Mouse (Mus musculus) gastrocnemius, postnatal 14 days (tissue): Measurements from ENCODE around the gene Cyp2c70. TPM values are rescaled to one million over a fixed set of nuclear protein-coding genes. Genes with fewer than 3 reads are reported as not detected.
A peak's percentile ranks its signal among the peaks of the same experiment; 100 is the strongest.
"Not testable (repeated sequence)": the region's sequence is repeated elsewhere in the genome, so short reads cannot be mapped to it uniquely, and the experiment has no call there.

ENCODE experiments used
- DNase-seq: peaks from one replicate; pipeline ENCODE4 v3.0.0; 2021; ENCODE audit warnings: mixed read lengths
- intact Hi-C: fragments of 180-260 bp; cut with DNase I; formaldehyde crosslinking; loops from one replicate; pipeline ENCODE4 v1.15.1; 2025; ENCODE audit warnings: low total_unique reads
- long read RNA-seq, 2 experiments: library from polyadenylated mRNA; stranded (forward); transcript quantifications; one replicate each; pipeline ENCODE4 v2.0.0; 2021
- total RNA-seq, 2 experiments: library from RNA; stranded (reverse); gene quantifications; 2 replicates each; pipeline ENCODE4 v1.2.3; 2021

The Cyp2c70 gene
- total RNA-seq = under 1 TPM in 1 of 2 experiments, not detected in 1; 0.24 TPM
- long read RNA-seq, experiment 1 = 0 reads
- long read RNA-seq, experiment 2 = 0 reads

DNA sequence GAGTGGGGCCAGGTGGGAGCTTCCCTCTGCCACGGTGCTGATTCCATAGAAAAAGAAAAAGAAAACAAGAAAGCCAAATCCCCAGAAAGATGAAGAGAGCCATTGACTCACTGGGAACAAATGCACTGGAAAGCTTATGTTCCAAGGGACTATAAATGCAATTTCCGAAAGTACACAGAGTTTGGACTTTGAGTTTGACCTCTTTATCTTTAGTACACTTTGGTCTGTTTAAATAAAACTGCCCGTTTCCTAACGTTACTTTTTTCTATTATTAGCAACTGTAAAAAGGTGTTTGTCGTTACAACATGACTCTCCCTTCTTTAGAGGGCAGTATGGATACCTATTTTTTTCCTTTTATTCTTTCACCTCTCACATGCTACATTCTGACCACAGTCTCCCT is at the start of gene Cyp2c70:
TSS of gene Cyp2c70 (minus strand) at position 174 of the 400 bp plus-strand sequence.
- intact Hi-C loops = no loop called here
- no peak for DNase-seq

DNA sequence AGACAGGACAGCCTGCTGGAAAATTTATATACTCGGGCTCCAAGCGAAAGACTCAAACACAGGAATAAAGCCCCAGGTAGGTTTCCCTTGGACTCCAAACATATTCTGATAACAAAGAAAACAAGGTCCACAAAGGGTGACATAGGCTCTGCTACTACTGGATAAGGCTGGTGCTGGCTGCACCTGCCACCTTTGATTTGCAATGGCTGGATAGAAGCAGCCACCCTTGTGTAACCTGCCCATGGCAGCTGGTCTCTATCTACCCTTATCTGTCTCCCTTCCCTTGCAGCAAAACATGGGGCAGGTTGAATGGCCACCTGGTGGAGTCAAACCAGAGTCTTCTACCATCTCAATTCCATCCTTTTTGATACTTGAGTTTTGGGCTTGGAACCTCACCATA is 45.4 kb upstream of the Cyp2c70 start:
- no peak for DNase-seq
- intact Hi-C loops = no loop called here

DNA sequence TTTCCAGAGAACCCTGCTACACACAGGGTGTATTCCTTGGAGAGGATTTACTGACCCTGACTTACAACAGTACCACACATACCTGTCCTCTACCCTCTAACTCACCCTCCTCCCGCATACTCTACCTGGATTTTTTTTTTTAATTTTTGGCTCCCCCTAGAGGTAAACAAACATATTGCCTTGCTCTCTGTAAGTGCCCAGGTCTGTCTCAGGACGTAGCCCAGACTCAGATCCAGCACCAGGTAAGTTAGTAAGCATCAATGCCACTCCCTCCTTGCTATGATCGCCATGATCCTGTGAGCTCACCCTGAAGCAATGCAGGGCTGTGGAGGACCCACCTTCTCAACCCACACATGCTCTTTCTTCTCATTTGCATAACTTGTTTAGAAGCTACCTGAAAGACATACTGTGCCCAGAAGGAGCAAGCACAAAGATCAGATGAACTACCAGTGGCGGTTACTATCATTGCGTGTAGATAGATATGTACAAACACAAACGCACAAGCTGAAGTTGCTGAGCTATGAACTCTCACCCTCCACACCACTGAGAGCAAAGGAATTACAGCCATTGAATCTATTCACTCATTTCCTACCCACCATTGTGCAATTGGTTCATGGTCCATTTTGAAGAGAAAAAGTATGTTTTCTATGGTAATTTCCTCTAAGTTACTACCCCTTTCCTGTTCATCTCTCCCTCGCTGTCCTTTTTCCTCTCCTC is 44.9 kb upstream of the Cyp2c70 start:
- DNase-seq = no peak
- intact Hi-C loops = no loop called here

DNA sequence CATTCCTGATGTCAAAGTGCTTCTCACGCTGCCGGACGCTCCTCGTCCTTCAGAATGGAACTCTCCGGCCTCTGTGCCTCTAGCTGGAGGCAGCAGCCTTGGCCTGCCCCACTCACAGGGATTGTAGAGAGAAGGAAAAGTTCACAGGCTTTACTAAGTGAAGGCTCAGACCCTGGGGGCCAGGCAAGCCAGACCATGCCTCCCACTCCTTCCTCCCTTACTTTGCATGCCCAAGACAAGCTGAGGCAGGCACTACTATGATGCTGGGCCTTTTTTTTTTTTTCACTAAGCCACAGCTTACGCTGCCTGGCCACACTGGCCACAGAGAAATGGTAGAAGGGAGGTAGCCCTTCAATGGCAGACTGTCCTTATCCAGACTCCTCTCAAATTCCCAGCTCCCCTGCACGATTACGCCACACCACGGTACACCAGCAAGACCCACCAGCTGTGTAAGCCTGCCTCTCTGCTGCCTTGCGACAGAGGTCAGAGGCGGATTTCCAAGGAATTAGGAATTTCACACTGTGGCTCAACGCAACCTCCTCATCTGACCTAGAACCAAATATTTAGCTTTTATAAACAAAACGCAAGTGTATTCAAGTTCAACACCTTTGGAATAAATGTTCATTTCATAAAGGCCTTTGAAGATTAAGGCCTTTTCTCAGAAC is 44.1 kb upstream of the Cyp2c70 start:
- intact Hi-C loops = no loop called here
- DNase-seq = no peak

DNA sequence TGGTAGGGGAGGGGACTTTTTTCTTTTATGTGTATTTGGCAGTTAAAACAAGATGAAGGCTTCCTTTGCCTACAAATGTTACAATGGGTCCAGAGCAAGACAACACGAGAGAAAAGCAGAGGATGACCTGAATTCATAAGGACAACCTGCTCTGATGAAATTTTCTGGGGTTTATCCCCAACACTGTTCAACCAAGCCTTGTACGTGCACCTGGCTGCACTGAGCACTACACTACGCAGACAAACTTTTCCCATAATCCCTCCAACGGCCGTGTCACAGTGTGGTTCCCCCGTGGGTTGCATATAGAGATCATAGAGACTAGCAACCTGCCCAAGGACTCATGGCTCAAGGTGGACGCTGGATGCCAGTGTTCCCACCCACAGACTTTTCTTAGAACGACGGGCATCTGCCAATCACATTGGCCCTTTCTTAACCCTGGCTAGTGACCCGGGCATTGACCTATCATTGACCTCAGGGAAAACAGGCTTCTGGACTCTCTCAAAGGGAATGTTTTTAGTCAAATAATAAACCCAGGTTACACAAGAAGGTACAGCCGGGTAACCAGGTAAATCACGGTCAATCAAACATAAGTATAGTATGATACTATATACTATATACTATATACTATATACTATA is 39.5 kb upstream of the Cyp2c70 start:
- intact Hi-C loops = no loop called here
- DNase-seq = no peak

DNA sequence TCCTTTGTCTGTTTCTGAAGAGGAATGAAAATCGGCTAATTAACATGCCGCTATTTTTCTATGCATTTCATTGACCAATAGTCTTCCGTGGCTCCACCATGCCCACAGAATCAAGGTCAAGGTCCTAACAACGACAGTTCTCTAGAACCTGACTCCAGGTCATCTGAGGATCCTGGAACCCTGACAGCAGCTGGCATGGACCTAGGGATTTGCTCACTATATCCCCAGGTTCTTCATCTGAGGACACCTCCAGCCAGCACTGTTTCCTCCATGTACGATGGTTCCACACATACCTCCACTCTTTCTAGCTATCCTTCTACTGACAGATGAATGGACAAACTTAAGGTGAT is 38.6 kb upstream of the Cyp2c70 start:
- no peak for DNase-seq
- intact Hi-C loops = no loop called here

DNA sequence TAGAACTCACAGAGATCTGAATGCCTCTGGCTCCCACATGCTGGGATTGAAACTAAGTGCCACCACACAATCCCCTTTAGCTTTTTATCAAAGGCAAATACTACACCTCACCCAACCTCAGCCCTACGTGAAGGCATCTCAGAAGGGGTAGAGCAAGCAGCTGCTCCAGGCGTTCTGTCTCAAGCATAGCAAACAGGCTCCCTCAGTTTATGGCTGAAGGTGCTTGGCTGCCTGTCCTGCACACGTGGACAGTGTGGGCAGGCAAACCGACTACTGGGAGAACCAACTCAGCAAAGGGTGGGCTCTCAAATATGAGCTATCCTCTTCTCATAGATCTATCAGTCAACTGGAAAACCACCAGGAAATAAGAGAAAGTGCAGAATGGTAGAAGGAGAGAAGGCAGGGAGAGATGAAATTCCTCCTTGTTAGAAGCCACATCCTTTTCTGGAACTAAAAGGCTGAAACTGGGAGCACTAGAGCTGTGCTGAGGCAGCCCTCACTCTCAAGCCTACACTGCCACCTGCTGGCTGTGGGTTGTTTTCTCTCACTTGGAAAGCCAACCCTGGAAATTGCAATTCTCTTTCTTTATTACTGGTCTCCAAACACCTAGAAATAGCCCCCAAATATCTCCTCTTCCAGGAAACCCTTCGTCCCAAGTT is 38.1 kb upstream of the Cyp2c70 start:
- peak; percentile 68 for DNase-seq
- intact Hi-C loops = no loop called here

DNA sequence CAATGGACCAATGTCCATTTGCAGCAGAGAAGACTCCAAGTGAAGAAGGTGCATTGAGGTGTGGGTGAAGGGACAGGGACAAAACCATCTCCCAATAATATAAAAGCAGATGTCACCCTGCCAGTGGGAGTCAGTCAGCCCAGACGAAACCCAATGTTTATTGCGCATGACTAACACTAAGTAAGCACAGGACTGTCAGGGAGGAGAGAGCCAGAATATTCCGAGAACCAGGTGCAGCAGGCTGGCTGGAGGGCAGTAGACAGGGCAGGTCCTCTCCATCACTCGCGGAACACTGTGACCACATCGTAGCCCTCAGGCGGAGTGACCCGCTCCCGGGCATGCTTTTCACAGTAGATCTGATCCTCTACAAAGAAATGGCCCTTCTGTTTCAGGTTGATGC is 35.2 kb upstream of the Cyp2c70 start:
- intact Hi-C loops, DNase-seq: not testable (repeated sequence)

DNA sequence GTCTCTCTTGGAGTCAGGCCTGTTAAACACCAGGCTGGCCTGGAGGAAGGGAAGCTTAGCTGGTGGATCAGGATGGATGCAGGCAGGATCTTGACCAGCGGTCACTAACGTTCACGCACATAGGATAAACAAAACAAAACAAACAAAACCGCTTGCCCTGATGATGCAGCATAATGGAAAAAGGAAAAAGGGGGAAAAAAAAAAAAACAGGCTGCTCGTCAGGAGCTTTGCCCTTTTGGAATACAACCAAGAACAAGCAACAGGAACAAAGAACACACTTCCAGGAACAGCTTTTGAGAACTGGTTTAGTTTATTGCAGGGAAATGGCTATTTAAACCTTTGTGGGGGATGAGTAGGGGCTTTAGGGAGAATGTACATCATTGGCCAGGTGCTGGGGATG is 33.7 kb upstream of the Cyp2c70 start:
- no peak for DNase-seq
- intact Hi-C loops = no loop called here

DNA sequence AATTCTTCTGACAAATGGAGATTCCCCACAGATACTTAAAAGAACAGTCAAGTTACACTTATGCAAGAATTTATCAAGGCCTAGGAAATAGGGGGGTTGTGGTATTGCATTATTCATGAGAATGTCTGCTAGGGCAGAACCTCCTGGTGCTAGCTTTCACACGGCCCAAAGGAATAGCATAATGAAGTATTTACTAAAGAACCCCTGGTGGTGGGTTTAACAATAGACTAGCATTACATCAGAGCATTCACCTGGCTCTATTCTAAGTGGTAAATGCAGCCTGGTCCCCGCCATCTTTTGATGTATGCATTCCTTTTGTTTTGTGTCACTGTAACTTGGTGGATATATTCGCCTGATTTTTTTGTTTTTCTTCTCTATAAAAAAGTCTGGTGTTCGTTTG is 15.8 kb upstream of the Cyp2c70 start:
- intact Hi-C loops, DNase-seq: not testable (repeated sequence)

DNA sequence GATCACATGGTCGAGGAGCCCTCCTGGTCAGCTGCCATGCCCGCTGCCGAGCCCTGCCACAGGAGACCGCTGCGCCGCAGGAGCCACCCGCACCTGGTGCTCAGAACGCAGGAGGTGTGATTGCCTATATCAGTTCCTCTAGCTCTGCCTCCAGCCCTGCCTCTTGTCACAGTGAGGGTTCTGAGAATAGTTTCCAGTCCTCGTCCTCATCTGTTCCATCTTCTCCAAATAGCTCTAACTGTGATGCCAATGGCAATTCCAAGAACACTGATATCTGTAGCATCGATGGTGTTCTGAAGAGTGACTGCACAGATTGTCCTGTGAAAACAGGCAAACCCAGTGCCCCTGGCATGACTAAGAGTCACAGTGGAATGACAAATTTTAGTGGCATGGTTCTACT is 3.5 kb upstream of the Cyp2c70 start:
- DNase-seq = no peak
- intact Hi-C loops = no loop called here

DNA sequence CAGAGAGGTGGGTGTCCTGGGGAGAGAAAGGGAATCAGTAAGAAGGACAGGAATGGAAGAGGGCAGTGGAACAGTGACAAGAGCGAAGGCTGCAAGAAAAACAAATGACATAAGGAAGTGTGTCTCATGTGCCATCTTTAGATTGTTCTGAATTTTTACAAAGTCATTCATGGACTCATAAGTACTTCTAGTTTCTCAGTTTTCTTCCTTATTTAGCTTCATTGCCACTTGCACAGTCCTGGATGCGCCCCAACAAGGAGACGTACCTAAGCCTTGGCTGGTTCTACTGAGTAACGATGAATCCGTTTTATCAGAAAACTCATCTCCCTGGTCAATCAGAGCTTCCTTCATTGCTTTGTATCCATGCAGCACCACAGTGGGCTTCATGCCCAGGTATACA is 3.5 kb downstream of the Cyp2c70 start:
- no peak for DNase-seq
- intact Hi-C loops = no loop called here

DNA sequence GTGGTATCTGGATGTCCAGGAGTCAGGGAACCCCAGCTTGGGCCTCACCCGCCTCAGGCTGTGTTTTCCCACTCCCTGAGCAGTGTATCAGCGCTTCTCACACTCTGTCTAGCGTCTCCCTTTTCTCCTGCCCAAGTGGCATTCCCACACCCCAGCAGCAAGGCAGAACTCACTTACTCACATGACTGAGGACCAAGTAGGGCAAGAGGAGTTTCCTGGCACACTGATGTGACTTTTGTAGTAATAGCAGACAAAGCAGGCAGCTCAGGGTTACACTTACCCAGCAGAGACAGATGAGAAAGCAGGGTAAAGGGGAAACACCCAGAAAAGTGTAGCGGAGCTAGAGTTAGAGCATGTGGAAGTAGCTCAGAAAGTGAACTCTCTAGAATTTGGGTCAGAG is 8.8 kb downstream of the Cyp2c70 start:
- no peak for DNase-seq
- intact Hi-C loops = no loop called here

DNA sequence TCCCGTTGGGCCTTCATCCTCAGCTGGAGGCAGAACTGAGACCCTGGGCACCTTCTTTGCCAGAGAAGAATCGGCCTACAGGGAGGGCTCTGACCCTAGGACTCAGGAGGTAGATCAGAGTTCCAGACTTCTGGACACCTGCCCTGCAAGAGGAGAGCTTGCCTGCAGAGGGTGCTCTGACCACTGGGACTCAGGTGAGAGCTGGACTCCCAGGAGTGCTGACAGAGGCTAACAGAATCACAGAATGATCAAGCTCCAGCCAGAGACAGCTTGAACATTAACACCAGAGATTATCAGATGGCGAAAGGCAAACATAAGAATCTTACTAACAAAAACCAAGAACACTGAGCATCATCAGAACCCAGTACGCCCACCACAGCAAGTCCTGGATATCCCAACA is 18.7 kb downstream of the Cyp2c70 start:
- DNase-seq, intact Hi-C loops: not testable (repeated sequence)

DNA sequence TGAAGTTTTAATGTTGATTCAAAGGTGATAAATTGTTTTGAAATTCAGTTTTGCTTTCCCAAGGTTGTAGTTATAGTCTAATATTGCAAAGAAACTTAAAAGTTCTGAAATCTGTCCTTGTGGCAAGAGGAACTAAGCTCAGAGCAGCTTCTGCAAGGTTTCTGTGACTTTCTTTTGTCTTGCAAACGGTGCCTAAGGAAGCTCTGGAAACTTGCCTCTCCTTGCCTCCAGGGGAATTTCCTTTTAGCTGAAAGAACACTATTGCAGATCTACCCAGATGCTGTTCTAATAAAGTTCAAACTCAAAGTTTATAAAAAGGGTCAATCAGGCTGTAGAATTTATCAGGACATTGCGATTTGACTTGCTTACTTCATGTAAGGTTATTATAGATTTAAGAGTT is 60.1 kb downstream of the Cyp2c70 start:
- intact Hi-C loops, DNase-seq: not testable (repeated sequence)

DNA sequence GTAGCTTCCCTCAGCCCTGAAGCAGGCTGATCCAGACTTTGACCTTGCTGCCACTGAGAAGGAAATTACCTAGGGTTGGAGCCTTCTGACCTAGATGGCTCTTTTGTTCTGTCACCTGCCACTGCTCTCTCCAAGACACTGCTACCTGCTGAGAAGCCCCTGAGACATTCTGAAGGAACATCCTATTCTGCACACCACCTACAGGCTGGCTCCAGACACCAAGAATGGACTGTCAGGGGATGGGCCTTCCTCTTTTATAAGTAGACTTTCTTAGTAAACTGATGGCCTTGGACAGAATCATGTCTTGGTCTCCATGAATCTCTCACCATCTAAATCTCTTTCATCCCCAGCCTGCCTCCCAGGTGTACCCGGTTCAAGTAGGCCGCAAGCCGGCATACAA is 62.0 kb downstream of the Cyp2c70 start:
- DNase-seq, intact Hi-C loops: not testable (repeated sequence)

DNA sequence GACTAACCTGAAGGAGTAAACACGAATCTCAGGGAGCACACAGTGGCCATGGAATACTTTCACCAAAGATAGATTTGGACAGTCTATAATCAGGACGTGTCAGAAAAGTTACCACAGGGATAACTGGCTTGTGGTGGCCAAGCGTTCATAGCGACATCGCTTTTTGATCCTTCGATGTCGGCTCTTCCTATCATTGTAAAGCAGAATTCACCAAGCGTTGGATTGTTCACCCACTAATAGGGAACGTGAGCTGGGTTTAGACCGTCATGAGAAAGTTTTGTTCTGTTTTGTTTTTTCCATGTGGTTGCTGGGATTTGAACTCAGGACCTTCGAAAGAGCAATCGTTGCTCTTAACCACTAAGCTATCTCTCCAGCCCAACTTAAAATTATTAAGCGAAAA is 67.5 kb downstream of the Cyp2c70 start:
- DNase-seq, intact Hi-C loops: not testable (repeated sequence)
